Comparison of ENCODE assay signal across 10 mouse cellular contexts in genomic region chr15:73923438-73923837, GRCm38 (mm10).
A peak's percentile ranks its signal among the peaks of the same experiment; 100 is the strongest.
DNase-seq lines count a peak whose midpoint lies in the region; ATAC-seq lines count a peak whose summit lies in the region.
"Had no signal": no experiment of that assay in that cellular context is flagged by ENCODE, and none has a peak within 500 bp of the region (broad histone marks: within the 10 kb centered on the region; RNA-seq: fewer than 3 reads in every experiment).

No protein-coding gene starts in this region.

- no peaks in the 10 kb centered on the region for H3K36me3 ChIP-seq in hindbrain, embryonic 11.5 days (ENCODE audit: control insufficient read depth, insufficient read depth, low read length)
- H3K36me3 ChIP-seq in midbrain, embryonic 16.5 days (ENCODE audit: control insufficient read depth, insufficient read depth, low read length) = no peaks in the 10 kb centered on the region
- H3K36me3 ChIP-seq: G1E had no signal

- H3K9me3 ChIP-seq in hindbrain, embryonic 11.5 days (ENCODE audit: control insufficient read depth, low read length) = no peaks in the 10 kb centered on the region
- H3K9me3 ChIP-seq in midbrain, embryonic 16.5 days (replicated peaks; ENCODE audit: control insufficient read depth, low read length, poor library complexity, severe bottlenecking) = 0 out of 2 replicates have a peak, but pooled peaks cover 4% of the 10 kb centered on the region

- WGBS in hindbrain, embryonic 11.5 days = 63% methylated on average over 2 of the region's 2 CpGs
- WGBS in midbrain, embryonic 16.5 days = 64% methylated on average over 2 of the region's 2 CpGs

- no peak for ATAC-seq in hindbrain, embryonic 11.5 days (ENCODE audit: low FRiP score)
- ATAC-seq in midbrain, embryonic 16.5 days = peak; percentile 55; the same call in 1 of the 2 replicates

- peak; percentile 45 to 56 for DNase-seq in frontal cortex, postnatal 10 days (ENCODE audit: low spot score in 2 of 2)
- no peak for DNase-seq in frontal cortex, postnatal 25 days (ENCODE audit: low spot score in 2 of 2)
- DNase-seq in testis, postnatal 10 days (ENCODE audit: low spot score) = peak; percentile 57
- no peak for DNase-seq in testis, postnatal 14 days (ENCODE audit: low spot score)
- DNase-seq in hindbrain, embryonic 11.5 days (ENCODE audit: low spot score) = peak; percentile 60
- DNase-seq in spleen, postnatal 36 days (ENCODE audit: low spot score in 2 of 2) = no peak
- no peak for DNase-seq in urinary bladder, adult 18-20 months (ENCODE audit: low spot score in 2 of 2)

- H3K4me3 ChIP-seq in hindbrain, embryonic 11.5 days (ENCODE audit: low read depth, low read length) = no peak overlapping the region
- no peak overlapping the region for H3K4me3 ChIP-seq in midbrain, embryonic 16.5 days (ENCODE audit: low read depth, low read length)
- H3K4me3 ChIP-seq: erythroblast, embryonic 14.5 days had no signal

- H3K4me1 ChIP-seq in hindbrain, embryonic 11.5 days (replicated peaks; ENCODE audit: control insufficient read depth, insufficient read depth, low read length) = no peaks in the 10 kb centered on the region
- H3K4me1 ChIP-seq in midbrain, embryonic 16.5 days (ENCODE audit: control insufficient read depth, insufficient read depth, low read length) = no peaks in the 10 kb centered on the region

- H3K9ac ChIP-seq in hindbrain, embryonic 11.5 days (ENCODE audit: low read depth, low read length) = no peak overlapping the region
- H3K9ac ChIP-seq in midbrain, embryonic 16.5 days (ENCODE audit: low read depth, low read length) = no peak overlapping the region

- H3K4me2 ChIP-seq in hindbrain, embryonic 11.5 days (replicated peaks; ENCODE audit: low read depth, low read length) = no peak overlapping the region
- no peak overlapping the region for H3K4me2 ChIP-seq in midbrain, embryonic 16.5 days (ENCODE audit: low read length)

- no peak overlapping the region for H3K27ac ChIP-seq in hindbrain, embryonic 11.5 days (ENCODE audit: low read depth, low read length)
- no peak overlapping the region for H3K27ac ChIP-seq in midbrain, embryonic 16.5 days (ENCODE audit: low read length)

- H3K27me3 ChIP-seq in hindbrain, embryonic 11.5 days (ENCODE audit: control insufficient read depth, insufficient read depth, low read length) = no peaks in the 10 kb centered on the region
- no peaks in the 10 kb centered on the region for H3K27me3 ChIP-seq in midbrain, embryonic 16.5 days (ENCODE audit: control insufficient read depth, insufficient read depth, low read depth, low read length)

Comparison
In these comparisons a context has a peak if more than half of its experiments do, and no peak if none do; other contexts are left out.
1. DNase-seq: peak in frontal cortex, postnatal 10 days (2 of 2), testis, postnatal 10 days (single experiment) and hindbrain, embryonic 11.5 days (single experiment); none in frontal cortex, postnatal 25 days (0 of 2), testis, postnatal 14 days (single experiment), spleen, postnatal 36 days (0 of 2) and urinary bladder, adult 18-20 months (0 of 2).